Mouse (Mus musculus) layer of hippocampus, adult 2 months (tissue): Measurements from ENCODE around the gene Ep300. TPM values are rescaled to one million over a fixed set of nuclear protein-coding genes. Genes with fewer than 3 reads are reported as not detected.

Experiments
- DNase-seq, 2 experiments: peaks; one replicate each; pipeline ENCODE4 v3.0.0; 2022; ENCODE audit warnings: low spot score in 2 of 2
- H3K27ac ChIP-seq: fragments of 200-600 bp; 2 replicates; pipeline ENCODE4 v1.8.1; 2022
- H3K4me3 ChIP-seq: fragments of 200-600 bp; 2 replicates; pipeline ENCODE4 v1.8.1; 2022; ENCODE audit warnings: mild to moderate bottlenecking
- CTCF ChIP-seq: fragments of 200-600 bp; conservative IDR thresholded peaks from 2 replicates; pipeline ENCODE4 v1.8.1; 2022; ENCODE audit warnings: antibody characterized with exemption, mild to moderate bottlenecking, moderate library complexity
- long read RNA-seq, 2 experiments: library from polyadenylated mRNA; stranded (forward); transcript quantifications; one replicate each; pipeline ENCODE4 v2.0.0; 2021; ENCODE audit warnings: borderline mapping rate in 2 of 2
- total RNA-seq, 2 experiments: library from RNA; stranded (reverse); gene quantifications; 2 replicates each; pipeline ENCODE4 v1.2.3; 2021

Ep300 gene
- 10 to 100 TPM; 67.8 to 68.4 TPM for total RNA-seq
- long read RNA-seq, experiment 1, full-length matches to known transcripts = 1 of 11 reads
- long read RNA-seq, experiment 1, partial matches to known transcripts = 10 of 11 reads
- long read RNA-seq, experiment 1, other reads (novel, unspliced or antisense) = 0 of 11 reads
- long read RNA-seq, experiment 2, full-length matches to known transcripts = 2 of 9 reads
- long read RNA-seq, experiment 2, partial matches to known transcripts = 3 of 9 reads
- long read RNA-seq, experiment 2, other reads (novel, unspliced or antisense) = 4 of 9 reads

DNA sequence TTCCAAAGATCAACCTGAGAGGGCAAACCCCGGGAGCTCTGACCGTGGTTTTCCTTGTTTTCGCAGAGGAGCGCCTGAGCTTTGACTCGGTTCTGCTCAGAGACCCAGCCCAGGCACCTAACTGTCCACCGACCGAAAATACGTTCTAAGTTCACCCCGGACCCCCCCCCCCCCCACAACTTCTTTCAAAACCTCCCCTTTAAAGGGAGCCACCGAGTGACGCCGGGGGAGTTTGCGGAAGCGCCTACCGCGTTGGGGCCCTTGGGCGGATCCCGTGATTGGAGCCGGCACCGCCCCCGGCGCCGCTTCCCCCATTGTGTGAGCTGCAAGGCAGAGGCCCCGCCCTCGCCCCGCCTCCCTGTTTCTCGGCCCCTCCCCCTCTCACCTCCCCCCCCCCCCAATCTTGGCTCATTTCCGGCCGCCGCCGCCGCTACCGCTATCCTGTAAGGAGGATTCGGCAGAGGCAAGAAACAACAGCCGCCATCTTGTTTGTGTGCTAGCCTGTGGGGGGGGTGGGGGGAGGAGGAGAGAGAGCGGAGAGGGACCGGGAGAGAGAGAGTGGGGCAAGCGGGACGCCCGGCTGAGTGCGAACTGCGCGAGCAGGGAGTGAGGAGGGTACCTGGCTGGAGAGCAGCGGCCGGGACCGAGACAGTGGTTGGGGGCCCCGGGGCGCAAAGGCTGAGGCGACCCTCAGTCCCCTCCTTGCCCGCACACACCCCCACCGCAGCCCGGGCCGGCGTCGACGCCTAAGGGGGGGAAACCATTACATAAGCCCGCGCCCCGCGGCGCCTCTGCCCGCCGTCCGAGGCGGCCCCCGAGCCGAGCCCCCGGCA lies at the start of gene Ep300:
Ep300 (plus strand) TSS at position 439 of the 833 bp plus-strand sequence.
- no peak for TF ChIP-seq CTCF
- Histone ChIP-seq H3K4me3 (peak within 1 kb of the TSS; percentile 70), H3K27ac (peak within 1 kb of the TSS; percentile 100)
- peak; percentile 97 for DNase-seq

DNA sequence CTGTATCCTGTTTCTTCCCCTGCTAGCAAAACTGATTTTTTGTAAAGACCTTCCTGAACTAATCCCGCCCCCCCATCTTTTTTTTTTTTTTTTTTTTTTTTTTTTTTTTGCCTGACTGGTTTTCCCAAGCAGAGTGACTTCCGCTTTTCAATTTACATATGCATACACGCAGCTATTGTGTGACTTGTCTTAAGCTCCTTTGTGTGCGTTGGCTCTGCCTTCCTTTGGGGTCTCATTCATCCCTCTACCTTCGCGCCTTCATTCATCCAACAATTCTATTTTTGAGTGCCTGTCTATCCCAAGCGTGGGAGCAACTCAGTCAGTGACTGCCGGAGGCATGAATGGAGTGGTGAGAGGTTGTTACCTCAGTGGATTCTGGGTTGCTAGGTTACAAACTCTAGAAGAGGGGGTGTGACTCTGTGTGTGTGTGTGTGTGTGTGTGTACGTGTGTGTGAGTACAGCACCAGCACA lies 49.2 kb upstream of the Ep300 start:
- H3K27ac ChIP-seq = no peak overlapping the region
- peak; percentile 53 to 57 for DNase-seq
- no peak overlapping the region for H3K4me3 ChIP-seq
- no peak for TF ChIP-seq CTCF

DNA sequence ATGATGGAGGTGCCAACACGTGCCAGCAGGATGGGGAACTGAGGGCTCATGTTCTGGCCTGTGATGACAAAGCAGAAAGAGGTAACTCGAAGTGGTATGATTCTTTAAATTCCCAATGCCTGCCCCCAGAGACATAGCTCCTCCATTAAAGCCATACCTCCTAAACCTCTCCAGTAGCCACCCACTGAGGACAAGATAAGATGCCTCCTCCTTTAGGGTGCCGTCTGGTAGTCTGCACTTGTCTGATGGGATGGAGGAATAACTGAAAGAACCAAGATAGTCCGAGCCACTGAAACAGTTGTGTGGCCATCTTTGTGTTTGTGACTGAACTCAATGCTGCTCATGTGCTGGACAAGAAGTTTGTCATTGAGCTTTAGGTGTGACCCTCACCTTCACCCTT lies 47.0 kb upstream of the Ep300 start:
- Histone ChIP-seq H3K4me3 (no peak overlapping the region), H3K27ac (no peak overlapping the region)
- TF ChIP-seq CTCF = no peak
- no peak for DNase-seq

DNA sequence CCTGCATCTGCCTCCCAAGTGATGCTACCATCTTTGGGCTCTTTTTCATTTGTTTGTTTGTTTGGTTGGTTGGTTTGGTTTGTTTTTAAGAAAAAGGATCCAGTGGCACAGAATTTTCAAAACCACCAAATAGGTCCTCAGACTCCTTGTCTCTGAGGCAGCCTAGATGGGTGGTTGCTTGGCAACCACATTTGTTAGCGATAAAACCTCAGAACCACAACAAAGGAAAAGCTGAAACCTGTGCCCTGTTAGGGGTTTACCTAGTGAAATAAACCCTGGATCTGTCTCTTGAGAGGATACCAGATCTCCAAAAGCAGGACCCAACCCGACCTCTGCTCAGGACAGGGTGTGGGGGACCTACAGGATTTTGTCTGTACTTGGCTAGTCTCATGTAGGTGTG lies 45.6 kb upstream of the Ep300 start:
- no peak for TF ChIP-seq CTCF
- no peak for DNase-seq
- no peak overlapping the region for H3K4me3 ChIP-seq
- H3K27ac ChIP-seq = no peak overlapping the region

DNA sequence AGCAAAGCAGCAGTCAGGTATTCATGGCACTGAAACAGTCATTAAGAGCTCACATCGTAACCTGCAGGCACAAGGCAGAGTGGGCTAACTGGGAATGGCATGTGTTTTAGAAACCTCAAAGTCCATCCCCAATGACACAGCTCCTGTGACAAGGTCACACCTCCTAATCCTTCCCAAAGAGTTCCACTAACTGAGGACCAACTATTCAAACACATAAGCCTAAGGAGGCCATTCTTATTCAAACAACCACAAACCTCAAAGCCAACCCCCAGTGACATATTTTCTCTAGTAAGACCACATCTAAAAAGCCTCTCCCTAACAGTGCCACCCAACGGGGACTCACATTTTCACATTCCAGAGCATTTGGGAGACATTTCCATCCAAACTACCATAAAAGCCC lies 40.2 kb upstream of the Ep300 start:
- H3K27ac ChIP-seq = no peak overlapping the region
- DNase-seq = no peak
- no peak for TF ChIP-seq CTCF
- no peak overlapping the region for H3K4me3 ChIP-seq

DNA sequence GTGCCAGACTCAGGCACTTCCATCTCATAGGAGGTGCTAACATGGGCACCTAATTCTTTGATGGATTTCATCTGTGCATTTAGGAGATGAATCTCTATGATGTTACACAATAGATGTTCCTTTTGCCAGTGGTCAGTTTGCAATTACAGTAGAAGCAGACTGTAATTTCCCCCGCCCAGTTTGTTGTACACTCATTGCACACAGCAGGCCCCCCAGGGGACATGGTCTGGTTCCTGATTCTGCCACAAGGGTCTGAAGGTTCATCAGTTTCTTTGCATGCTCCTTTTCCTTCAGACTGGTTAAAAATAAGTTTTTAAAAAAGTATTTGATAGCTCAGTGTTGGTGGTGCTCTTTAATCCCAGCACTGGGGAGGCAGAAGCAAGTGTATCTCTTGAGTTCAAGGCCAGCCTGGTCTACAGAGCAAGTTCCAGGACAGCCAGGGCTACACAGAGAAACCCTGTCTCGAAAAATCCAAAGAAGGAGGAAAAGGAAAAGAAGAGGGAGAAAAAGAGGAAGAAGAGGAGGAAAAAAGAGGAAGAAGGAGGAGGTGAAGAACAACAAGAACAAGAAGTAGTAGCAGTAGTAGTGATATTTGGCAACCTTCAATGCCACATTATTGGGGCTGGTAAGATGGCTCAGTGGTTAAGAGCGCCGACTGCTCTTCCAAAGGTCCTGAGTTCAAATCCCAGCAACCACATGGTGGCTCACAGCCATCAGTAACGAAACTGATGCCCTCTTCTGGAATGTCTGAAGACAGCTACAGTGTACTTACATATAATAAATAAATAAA lies 39.6 kb upstream of the Ep300 start:
- no peak for TF ChIP-seq CTCF
- Histone ChIP-seq H3K27ac (no peak overlapping the region), H3K4me3 (no peak overlapping the region)
- DNase-seq = no peak

DNA sequence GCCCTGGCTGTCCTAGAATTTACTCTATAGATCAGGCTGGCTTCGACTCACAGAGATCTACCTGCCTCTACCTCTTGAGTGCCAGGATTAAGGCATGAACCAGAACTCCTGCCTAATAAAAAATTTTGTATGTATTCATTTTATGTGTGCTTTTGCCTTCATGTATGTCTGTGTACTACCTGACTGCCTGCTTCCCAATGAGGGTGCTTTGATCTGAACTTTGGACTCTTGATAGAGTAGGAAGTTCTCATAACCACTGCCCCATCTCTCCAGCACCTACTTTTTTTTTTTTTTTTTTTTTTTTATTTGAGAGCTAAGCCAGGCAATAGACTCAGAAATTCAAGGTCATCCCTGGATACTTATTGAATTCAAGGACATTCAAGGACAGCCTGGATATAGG lies 31.7 kb upstream of the Ep300 start:
- no peak for TF ChIP-seq CTCF
- Histone ChIP-seq H3K4me3 (no peak overlapping the region), H3K27ac (no peak overlapping the region)
- DNase-seq = no peak

DNA sequence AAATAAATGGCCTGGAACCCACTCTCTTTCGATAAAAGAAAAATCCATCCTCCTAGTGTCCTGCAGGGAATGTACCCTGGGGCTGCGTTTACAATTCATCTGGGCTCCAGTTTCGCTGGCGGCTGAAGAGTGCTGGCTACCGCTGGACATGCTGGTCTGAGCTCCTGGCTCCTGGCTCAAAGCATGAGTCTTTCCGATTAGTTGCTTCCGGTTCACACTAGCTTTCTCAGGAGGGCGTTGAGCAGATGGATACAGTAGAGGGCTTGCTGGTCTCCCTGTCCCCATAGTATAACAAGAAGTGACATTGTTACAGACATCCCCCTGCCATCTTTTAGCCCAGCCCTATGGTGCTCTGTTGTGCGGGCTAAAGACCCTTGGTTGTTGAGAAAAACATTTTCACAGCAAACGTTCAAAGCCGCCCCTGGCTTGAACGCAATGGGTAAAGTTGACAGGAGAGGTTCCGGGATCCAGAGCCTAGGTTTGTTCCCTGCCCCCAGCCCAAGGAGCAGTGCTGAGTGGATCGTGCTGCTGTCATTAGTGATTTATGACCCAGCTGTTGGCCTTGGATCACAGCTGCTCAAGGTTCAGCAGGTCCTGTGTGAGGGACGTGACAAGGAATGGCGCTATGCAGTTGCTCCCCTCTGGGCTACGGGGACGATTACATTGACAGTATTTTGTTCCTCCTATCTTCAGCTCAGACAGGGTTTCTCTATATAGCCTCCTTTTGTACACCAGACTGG lies 30.4 kb upstream of the Ep300 start:
- no peak overlapping the region for H3K27ac ChIP-seq
- no peak overlapping the region for H3K4me3 ChIP-seq
- no peak for TF ChIP-seq CTCF
- DNase-seq = no peak

DNA sequence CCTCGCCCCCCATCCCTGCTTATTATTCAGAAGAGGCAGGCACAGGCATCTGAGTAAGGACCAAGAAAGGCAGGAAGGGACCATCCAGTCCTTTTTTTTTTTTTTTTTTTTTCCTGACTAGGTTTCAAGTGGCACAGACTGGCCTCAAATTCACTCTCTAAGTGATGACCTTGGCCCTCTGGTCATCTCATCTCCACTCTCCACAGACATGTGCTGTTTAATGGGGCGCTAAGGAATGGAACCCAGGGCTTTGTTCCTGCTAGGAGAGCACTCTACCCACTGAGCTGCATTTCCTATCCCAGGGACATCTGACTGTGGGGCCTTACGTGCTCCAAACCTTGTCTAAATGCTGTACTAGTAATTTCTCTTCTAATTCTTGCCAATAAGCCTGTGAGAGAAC lies 29.2 kb upstream of the Ep300 start:
- no peak for DNase-seq
- H3K27ac ChIP-seq = no peak overlapping the region
- no peak overlapping the region for H3K4me3 ChIP-seq
- TF ChIP-seq CTCF = no peak

DNA sequence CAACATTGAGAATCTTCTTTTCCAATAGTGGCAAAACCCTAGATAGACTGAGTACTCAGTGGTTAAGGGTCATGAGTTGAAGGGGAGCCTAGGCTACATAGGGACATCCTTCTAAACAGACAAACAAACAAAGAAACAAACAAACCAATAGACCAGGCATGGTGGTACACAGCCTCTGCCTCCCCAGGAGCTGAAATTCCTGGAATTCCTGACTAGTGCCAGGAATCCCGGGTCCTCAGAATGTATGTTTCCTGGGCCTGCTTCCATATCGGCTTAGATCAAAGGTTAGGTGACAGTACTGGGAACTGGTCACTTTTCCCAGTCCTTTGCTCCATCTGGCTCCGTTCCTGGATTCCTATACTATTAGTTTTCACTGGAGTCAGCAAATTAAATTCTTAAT lies 23.6 kb upstream of the Ep300 start:
- Histone ChIP-seq H3K4me3 (no peak overlapping the region), H3K27ac (no peak overlapping the region)
- DNase-seq = no peak
- no peak for TF ChIP-seq CTCF

DNA sequence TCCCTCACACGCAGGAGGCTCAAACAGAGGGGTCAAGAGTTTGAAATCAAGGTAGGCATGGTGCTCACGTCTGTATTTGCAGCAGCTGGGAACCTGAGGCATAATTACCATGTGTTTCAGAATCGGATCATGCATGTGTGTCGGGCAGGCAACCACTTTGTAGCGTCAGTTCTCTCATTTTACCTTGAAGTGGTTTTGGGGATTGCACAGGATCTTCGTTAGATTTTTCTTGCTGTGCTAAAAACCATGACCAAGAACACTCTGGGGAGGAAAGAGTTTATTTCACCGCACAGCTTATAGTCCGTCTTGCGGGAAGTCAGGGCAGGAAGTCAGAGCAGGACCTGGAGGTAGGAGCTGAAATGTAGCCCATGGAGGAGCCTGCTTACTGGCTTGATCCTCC lies 23.2 kb upstream of the Ep300 start:
- no peak for TF ChIP-seq CTCF
- no peak for DNase-seq

DNA sequence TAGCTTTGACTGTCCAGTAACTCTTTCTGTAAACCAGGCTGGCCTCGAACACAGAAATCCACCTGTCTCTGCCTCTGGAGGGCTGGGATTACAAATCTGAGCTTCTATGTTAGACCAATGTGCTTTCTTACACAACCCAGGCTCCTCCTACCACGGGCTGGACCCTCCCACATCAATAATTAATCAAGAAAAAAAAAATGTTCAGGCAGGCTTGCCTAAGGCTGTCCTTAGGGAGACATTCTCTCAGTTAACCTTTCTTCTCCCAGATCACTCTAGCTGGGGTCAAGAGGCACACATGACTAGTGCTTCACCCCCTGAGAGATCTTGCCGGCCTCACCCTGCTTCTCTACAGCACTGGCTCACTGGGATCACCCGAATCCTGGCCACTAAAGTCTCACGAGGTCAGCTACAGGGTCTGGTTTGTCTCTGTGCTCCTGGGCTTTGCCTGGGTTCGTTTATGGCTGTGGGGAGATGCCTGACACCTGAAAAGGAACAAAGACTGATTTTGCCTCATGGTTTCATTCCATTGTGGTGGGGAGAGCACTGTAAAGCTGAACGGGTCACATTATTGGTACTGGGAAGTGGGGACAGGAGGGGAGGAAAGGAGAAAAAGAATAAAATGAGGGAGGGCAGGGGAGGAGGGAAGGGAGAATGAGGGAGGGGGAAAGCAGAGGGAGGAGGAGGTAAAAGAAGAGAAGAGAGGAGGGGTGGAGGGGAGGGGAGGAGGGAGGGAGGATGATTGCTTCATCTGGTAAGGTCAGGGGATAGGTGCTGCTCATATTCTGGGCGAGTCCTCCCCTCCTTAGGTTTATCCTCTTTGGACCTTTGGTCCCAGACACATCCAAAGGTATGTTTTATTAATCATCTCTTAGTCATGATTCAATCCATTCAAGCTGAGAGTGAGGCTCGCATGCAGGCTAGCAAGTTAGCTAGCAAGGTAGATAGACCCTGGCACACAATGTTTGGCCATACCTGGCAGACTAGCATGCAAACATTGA lies 22.4 kb upstream of the Ep300 start:
- Histone ChIP-seq H3K27ac (no peak overlapping the region), H3K4me3 (no peak overlapping the region)
- DNase-seq = no peak
- TF ChIP-seq CTCF = no peak

More for the DNA sequence above, 23.2 kb upstream of the Ep300 start:
- Histone ChIP-seq H3K4me3 (no peak overlapping the region), H3K27ac (no peak overlapping the region)
